Mouse (Mus musculus): ENCODE results near the gene Slc10a3.

GRCm38 (mm10) chrX:74400136-74400535 is 27.0 kb upstream of the Slc10a3 start:
- TF ChIP-seq CTCF (conservative IDR thresholded peaks at IDR 0.05; ENCODE audit: low read length) (no peak), NANOG (IDR thresholded peaks at IDR 0.05; ENCODE audit: borderline replicate concordance, low read length) (no peak)

Measured in E14TG2a.4 (cell line).